Mouse (Mus musculus) 416B (cell line): ENCODE measurements around the gene Olfr291.

Experiments
- DNase-seq: peaks from one replicate; pipeline ENCODE4 v3.0.0; 2011; ENCODE audit warnings: low read depth

Gene Olfr291

DNA sequence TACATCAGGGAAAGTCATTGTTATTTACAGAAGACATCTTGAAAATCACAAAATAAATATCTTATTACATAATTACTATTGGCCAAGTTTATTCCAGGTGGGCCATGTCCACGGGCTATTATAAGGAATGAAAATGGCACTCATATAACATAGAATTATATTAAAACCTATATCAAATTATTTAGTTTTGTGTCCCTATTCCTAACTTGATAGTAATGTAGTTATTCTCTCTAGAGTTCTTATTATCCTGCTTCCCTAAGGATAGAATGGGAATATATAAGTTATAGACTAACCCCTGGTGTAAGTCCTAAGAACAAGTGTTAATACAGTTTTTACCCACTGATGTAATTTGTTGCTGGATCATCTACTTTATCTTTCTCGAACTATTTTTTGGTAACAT, at the start of gene Olfr291:
Gene Olfr291 (plus strand): TSS at position 301 of the 400 bp plus-strand sequence.
- DNase-seq: no peak

DNA sequence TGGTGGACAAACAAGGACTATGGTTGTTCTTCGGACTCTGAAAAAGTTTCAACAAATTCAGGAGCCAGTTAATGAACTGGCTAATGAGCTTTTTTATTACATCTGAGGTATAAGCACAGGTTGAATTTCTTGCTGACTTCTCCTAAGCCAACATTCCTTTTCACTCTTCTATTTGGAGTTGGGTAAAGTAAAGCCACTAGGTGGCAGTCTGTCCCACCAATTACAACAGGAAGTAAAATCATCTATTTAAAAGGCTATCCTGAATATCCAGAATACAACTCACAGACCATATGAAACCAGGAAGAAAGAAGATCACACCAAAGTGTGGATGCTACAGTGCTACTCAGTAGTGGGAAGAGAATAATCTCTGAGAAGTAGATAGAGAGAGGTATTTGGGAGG, 48.1 kb upstream of the Olfr291 start:
- DNase-seq: peak; percentile 51

DNA sequence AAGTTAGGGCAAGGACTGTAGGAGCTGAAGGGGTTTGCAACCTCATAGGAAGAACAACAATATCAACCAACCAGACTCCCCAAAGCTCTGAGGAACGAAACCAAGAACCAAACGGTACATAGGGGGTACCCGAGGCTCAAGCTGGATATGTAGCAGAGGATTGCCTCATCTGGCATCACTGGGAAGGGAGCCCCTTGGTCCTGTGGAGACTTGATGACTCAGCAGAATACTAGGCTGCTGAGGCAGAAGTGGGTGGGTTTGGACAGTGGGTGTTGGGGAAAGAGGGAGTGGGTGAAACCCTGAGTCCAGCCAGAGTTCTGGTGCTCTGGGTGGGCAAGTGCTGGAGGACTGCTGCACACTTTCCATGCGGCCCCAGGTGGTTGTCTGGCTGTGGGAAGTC, 47.2 kb upstream of the Olfr291 start:
- no peak for DNase-seq

DNA sequence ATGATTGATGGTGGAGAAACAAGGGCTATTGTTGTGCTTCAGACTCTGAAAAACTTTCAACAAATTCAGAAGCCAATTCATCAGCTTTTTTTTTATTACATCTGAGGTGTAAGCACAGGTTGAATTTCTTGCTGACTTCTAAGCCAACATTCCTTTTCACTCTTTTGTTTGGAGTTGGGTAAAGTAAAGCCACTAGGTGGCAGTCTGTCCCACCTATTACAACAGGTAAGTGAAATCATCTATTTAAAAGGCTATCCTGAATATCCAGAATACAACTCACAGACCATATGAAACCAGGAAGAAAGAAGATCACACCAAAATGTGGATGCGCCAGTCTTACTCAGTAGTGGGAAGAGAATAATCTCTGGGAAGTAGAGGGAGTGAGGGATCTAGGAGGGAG, 31.2 kb downstream of the Olfr291 start:
- DNase-seq: peak; percentile 43
